Mouse (Mus musculus) ES-Bruce4 (cell line): ENCODE results near the gene Macrod2.

ENCODE experiments used
- CTCF ChIP-seq: IDR thresholded peaks from one replicate; pipeline ENCODE4 v1.8.1; 2011; ENCODE audit warnings: low read depth, low read length
- EP300 ChIP-seq: IDR thresholded peaks from 2 replicates; pipeline ENCODE4 v1.6.1; 2011; ENCODE audit warnings: low read depth, low read length; ENCODE audit not compliant: insufficient read depth
- POLR2A ChIP-seq: IDR thresholded peaks from one replicate; pipeline ENCODE4 v1.8.1; 2011; ENCODE audit warnings: low read length; ENCODE audit not compliant: insufficient read depth

- TF ChIP-seq EP300 (no peak), CTCF (no peak), POLR2A (no peak)
Observed at GRCm38 (mm10) chr2:141700759-141701452, 1305.8 kb downstream of the Macrod2 start.
